Mouse (Mus musculus): Measurements from ENCODE around the gene Tmem253.

- TF ChIP-seq EP300 (IDR thresholded peaks at IDR 0.05; ENCODE audit: low read length) (no peak), CTCF (conservative IDR thresholded peaks at IDR 0.05 in 1 of 2, IDR thresholded peaks at IDR 0.05 in 1 of 2; ENCODE audit: low read depth in 2 of 2, low read length in 2 of 2) (no peak), CHD2 (IDR thresholded peaks at IDR 0.05; ENCODE audit: low read length) (no peak), HCFC1 (IDR thresholded peaks at IDR 0.05; ENCODE audit: low read depth, low read length) (no peak), POLR2A (IDR thresholded peaks at IDR 0.05; ENCODE audit: low read depth, low read length) (no peak), BHLHE40 (IDR thresholded peaks at IDR 0.05; ENCODE audit: low read depth, low read length) (no peak)
These were observed 28.3 kb upstream of the Tmem253 start for GRCm38 (mm10) chr14:51987177-51987576.

All from CH12.LX (cell line).